Mouse (Mus musculus): ENCODE results near the gene Nos1ap.

The Nos1ap gene

GRCm38 (mm10) chr1:170416206-170416605, 173.5 kb downstream of the Nos1ap start:
- no peak for DNase-seq (ENCODE audit: low read depth, low spot score)

- no peak for DNase-seq (ENCODE audit: low read depth, low spot score)
These were observed 174.3 kb downstream of the Nos1ap start for GRCm38 (mm10) chr1:170415395-170415794.

- no peak for DNase-seq (ENCODE audit: low read depth, low spot score)
These were observed 179.1 kb downstream of the Nos1ap start for GRCm38 (mm10) chr1:170410402-170411191.

- DNase-seq (ENCODE audit: low read depth, low spot score): no peak
These were observed 180.6 kb downstream of the Nos1ap start for GRCm38 (mm10) chr1:170409091-170409490.

- DNase-seq (ENCODE audit: low read depth, low spot score): no peak
These were observed 182.7 kb downstream of the Nos1ap start for GRCm38 (mm10) chr1:170406921-170407320.

- DNase-seq (ENCODE audit: low read depth, low spot score): no peak
These were observed 184.5 kb downstream of the Nos1ap start for GRCm38 (mm10) chr1:170405152-170405551.

GRCm38 (mm10) chr1:170402682-170403081, 187.0 kb downstream of the Nos1ap start:
- no peak for DNase-seq (ENCODE audit: low read depth, low spot score)

GRCm38 (mm10) chr1:170398866-170399265, 190.8 kb downstream of the Nos1ap start:
- DNase-seq (ENCODE audit: low read depth, low spot score): no peak

- DNase-seq (ENCODE audit: low read depth, low spot score): no peak
These were observed 194.6 kb downstream of the Nos1ap start for GRCm38 (mm10) chr1:170395101-170395500.

GRCm38 (mm10) chr1:170394641-170395040, 195.0 kb downstream of the Nos1ap start:
- no peak for DNase-seq (ENCODE audit: low read depth, low spot score)

- DNase-seq (ENCODE audit: low read depth, low spot score): no peak
These were observed 196.6 kb downstream of the Nos1ap start for GRCm38 (mm10) chr1:170392771-170393728.

- no peak for DNase-seq (ENCODE audit: low read depth, low spot score)
These were observed 202.3 kb downstream of the Nos1ap start for GRCm38 (mm10) chr1:170387180-170387912.

- DNase-seq (ENCODE audit: low read depth, low spot score): no peak
These were observed 204.2 kb downstream of the Nos1ap start for GRCm38 (mm10) chr1:170385416-170385815.

- DNase-seq (ENCODE audit: low read depth, low spot score): no peak
These were observed 206.1 kb downstream of the Nos1ap start for GRCm38 (mm10) chr1:170383530-170383929.

- no peak for DNase-seq (ENCODE audit: low read depth, low spot score)
These were observed 208.2 kb downstream of the Nos1ap start for GRCm38 (mm10) chr1:170381457-170381856.

GRCm38 (mm10) chr1:170380505-170380904, 209.2 kb downstream of the Nos1ap start:
- no peak for DNase-seq (ENCODE audit: low read depth, low spot score)

- DNase-seq (ENCODE audit: low read depth, low spot score): no peak
These were observed 213.9 kb downstream of the Nos1ap start for GRCm38 (mm10) chr1:170375721-170376120.

GRCm38 (mm10) chr1:170373750-170374149, 215.9 kb downstream of the Nos1ap start:
- no peak for DNase-seq (ENCODE audit: low read depth, low spot score)

GRCm38 (mm10) chr1:170371191-170371792, 218.4 kb downstream of the Nos1ap start:
- DNase-seq (ENCODE audit: low read depth, low spot score): no peak

- no peak for DNase-seq (ENCODE audit: low read depth, low spot score)
These were observed 220.8 kb downstream of the Nos1ap start for GRCm38 (mm10) chr1:170368864-170369263.

GRCm38 (mm10) chr1:170366981-170367700, 222.5 kb downstream of the Nos1ap start:
- DNase-seq (ENCODE audit: low read depth, low spot score): no peak
